Mouse (Mus musculus) right cerebral cortex, postnatal 36 days (tissue): ENCODE data around the gene Ripor1.
A peak's percentile ranks its signal among the peaks of the same experiment; 100 is the strongest.

Source experiments
- DNase-seq, 2 experiments: peaks; one replicate each; pipeline ENCODE4 v3.0.0; 2022; ENCODE audit warnings: low spot score in 2 of 2, mixed read lengths in 1 of 2

The Ripor1 gene

GRCm38 (mm10) chr8:105606189-105607023, 1.4 kb downstream of the Ripor1 start:
- peak; percentile 81 to 84 for DNase-seq

GRCm38 (mm10) chr8:105607062-105607461, 2.0 kb downstream of the Ripor1 start:
- no peak for DNase-seq

GRCm38 (mm10) chr8:105607684-105608083, 2.6 kb downstream of the Ripor1 start:
- no peak for DNase-seq

GRCm38 (mm10) chr8:105609355-105609754, 4.3 kb downstream of the Ripor1 start:
- DNase-seq = no peak

- DNase-seq = no peak
These were observed 4.7 kb downstream of the Ripor1 start for GRCm38 (mm10) chr8:105609771-105610170.

- DNase-seq = no peak
These were observed 6.8 kb downstream of the Ripor1 start for GRCm38 (mm10) chr8:105611836-105612235.

GRCm38 (mm10) chr8:105613037-105613436, 8.0 kb downstream of the Ripor1 start:
- DNase-seq = no peak

GRCm38 (mm10) chr8:105613830-105614511, 8.9 kb downstream of the Ripor1 start:
- no peak for DNase-seq

- no peak for DNase-seq
These were observed 10.9 kb downstream of the Ripor1 start for GRCm38 (mm10) chr8:105615942-105616341.

- DNase-seq = no peak
These were observed 12.6 kb downstream of the Ripor1 start for GRCm38 (mm10) chr8:105617451-105618278.

- DNase-seq = no peak
These were observed 13.2 kb downstream of the Ripor1 start for GRCm38 (mm10) chr8:105618279-105618634.

GRCm38 (mm10) chr8:105618892-105619591, 14.0 kb downstream of the Ripor1 start:
- no peak for DNase-seq

- DNase-seq = no peak
These were observed 15.2 kb downstream of the Ripor1 start for GRCm38 (mm10) chr8:105620211-105620610.

- DNase-seq = no peak
These were observed 16.1 kb downstream of the Ripor1 start for GRCm38 (mm10) chr8:105620946-105621720.

- no peak for DNase-seq
These were observed 16.8 kb downstream of the Ripor1 start for GRCm38 (mm10) chr8:105621841-105622240.

GRCm38 (mm10) chr8:105622421-105622920, 17.4 kb downstream of the Ripor1 start:
- peak; percentile 91 to 92 for DNase-seq

GRCm38 (mm10) chr8:105623118-105623517, 18.1 kb downstream of the Ripor1 start:
- DNase-seq = no peak

GRCm38 (mm10) chr8:105623679-105624245, 18.7 kb downstream of the Ripor1 start:
- no peak for DNase-seq

GRCm38 (mm10) chr8:105624401-105624800, 19.3 kb downstream of the Ripor1 start:
- DNase-seq = peak; percentile 90 to 92

GRCm38 (mm10) chr8:105624831-105625230, 19.8 kb downstream of the Ripor1 start:
- no peak for DNase-seq
